Mouse (Mus musculus) liver, embryonic 14.5 days (tissue): ENCODE measurements at regions not wholly inside any gene's neighbourhood (a gene's known extent, or its start where the extent isn't known, plus 50 kb on each side); places are given as distances from the start of the nearest gene placed in this dataset.

Experiments
- ATAC-seq: fragments of 200-750 bp; cut with Nextera tagmentation; 2 replicates; pipeline ENCODE4 v1.8.0; 2017; ENCODE audit warnings: moderate number of reproducible peaks, mild to moderate bottlenecking, moderate library complexity; ENCODE audit not compliant: insufficient read depth
- DNase-seq, 3 experiments: peaks; one replicate each; pipeline ENCODE4 v3.0.0-alpha.2; 2012 to 2013; ENCODE audit warnings: low read depth in 3 of 3, low spot score in 3 of 3
- H3K27ac ChIP-seq: fragments of 300-500 bp; sonication (generic); 2 replicates; pipeline ENCODE4 v1.5.1; 2014; ENCODE audit warnings: moderate library complexity, mild to moderate bottlenecking, control low read depth, inconsistent platforms
- H3K27me3 ChIP-seq: fragments of 300-500 bp; sonication (generic); 2 replicates; pipeline ENCODE4 v1.6.1; 2014; ENCODE audit warnings: mild to moderate bottlenecking, low read length, moderate library complexity; ENCODE audit not compliant: control insufficient read depth, insufficient read depth
- H3K36me3 ChIP-seq: fragments of 300-500 bp; sonication (generic); replicated peaks from 2 replicates; pipeline ENCODE4 v1.6.1; 2014; ENCODE audit warnings: low read depth; ENCODE audit not compliant: control insufficient read depth, insufficient read depth
- H3K4me1 ChIP-seq, 2 experiments: fragments of 200-500 bp in 1 of 2; fragments of 300-500 bp in 1 of 2; sonication (generic) in 1 of 2; replicated peaks; 2 replicates each; pipeline ENCODE4 v1.6.1; 2012 to 2014; ENCODE audit warnings: antibody characterized with exemption in 1 of 2, inconsistent platforms in 1 of 2, low read length in 1 of 2; ENCODE audit not compliant: control insufficient read depth in 2 of 2, insufficient read depth in 2 of 2
- H3K4me2 ChIP-seq: fragments of 300-500 bp; sonication (generic); 2 replicates; pipeline ENCODE4 v1.6.1; 2014; ENCODE audit warnings: low read depth, mild to moderate bottlenecking, control low read depth, moderate library complexity
- H3K4me3 ChIP-seq, 2 experiments: fragments of 200-500 bp in 1 of 2; fragments of 300-500 bp in 1 of 2; sonication (generic) in 1 of 2; 2 replicates each; pipeline ENCODE4 v1.5.1; 2012 to 2014; ENCODE audit warnings: low read depth in 2 of 2, low read length in 2 of 2, mild to moderate bottlenecking in 2 of 2, control low read depth in 1 of 2, inconsistent platforms in 1 of 2, moderate library complexity in 1 of 2; ENCODE audit not compliant: insufficient read depth in 1 of 2
- H3K9ac ChIP-seq: fragments of 300-500 bp; sonication (generic); replicated peaks from 2 replicates; pipeline ENCODE4 v1.6.1; 2014; ENCODE audit warnings: mild to moderate bottlenecking, control low read depth, moderate library complexity
- H3K9me3 ChIP-seq: fragments of 300-500 bp; sonication (generic); 2 replicates; pipeline ENCODE4 v1.6.1; 2016; ENCODE audit warnings: low read length, mixed read lengths; ENCODE audit not compliant: control insufficient read depth
- CTCF ChIP-seq: IDR thresholded peaks from 2 replicates; pipeline ENCODE4 v1.5.1; 2016; ENCODE audit warnings: antibody characterized with exemption, low read depth, control low read depth
- EP300 ChIP-seq: IDR thresholded peaks from 2 replicates; pipeline ENCODE4 v1.6.1; 2016; ENCODE audit warnings: antibody characterized with exemption, low read depth
- WGBS: fragments of 180-500 bp; shearing (Covaris S2); extraction: QIAGEN DNeasy Blood & Tissue Kit; methylation state at CpG from one replicate; pipeline ENCODE4 v1.1.7; 2014; ENCODE audit not compliant: insufficient replicate concordance; 5-methylcytosine and 5-hydroxymethylcytosine counted together

- Histone ChIP-seq H3K36me3 (no peaks in the 10 kb centered on the region), H3K9me3 (no peaks in the 10 kb centered on the region), H3K4me1 (no peaks in the 10 kb centered on the region), H3K27me3 (no peaks in the 10 kb centered on the region), H3K9ac (no peak overlapping the region), H3K4me2 (no peak overlapping the region), H3K4me3 (no peak overlapping the region), H3K27ac (no peak overlapping the region)
- 66% methylated on average over 6 of the region's 6 CpGs for WGBS
- peak; percentile 1 to 4 (median 3) for DNase-seq
- TF ChIP-seq EP300 = no peak
- no peak for TF ChIP-seq CTCF
- ATAC-seq = peak; percentile 39; the same call in 1 of the 2 replicates
Measured at GRCm38 (mm10) chr4:55768325-55768724, 236.1 kb upstream of the Klf4 start.

- TF ChIP-seq EP300 (no peak), CTCF (no peak)
- Histone ChIP-seq H3K4me2 (no peak overlapping the region), H3K9me3 (no peaks in the 10 kb centered on the region), H3K9ac (no peak overlapping the region), H3K36me3 (no peaks in the 10 kb centered on the region), H3K27me3 (no peaks in the 10 kb centered on the region), H3K4me1 (no peaks in the 10 kb centered on the region), H3K27ac (no peak overlapping the region), H3K4me3 (no peak overlapping the region)
- DNase-seq (no peak), ATAC-seq (no peak)
- 46% methylated on average over 4 of the region's 4 CpGs for WGBS
Measured at GRCm38 (mm10) chr4:55767133-55767532, 234.9 kb upstream of the Klf4 start.

GRCm38 (mm10) chr4:55765780-55766179 lies 233.5 kb upstream of the Klf4 start:
- Histone ChIP-seq H3K27ac (no peak overlapping the region), H3K27me3 (no peaks in the 10 kb centered on the region), H3K9me3 (no peaks in the 10 kb centered on the region), H3K4me1 (no peaks in the 10 kb centered on the region), H3K4me2 (no peak overlapping the region), H3K9ac (no peak overlapping the region), H3K4me3 (no peak overlapping the region), H3K36me3 (no peaks in the 10 kb centered on the region)
- TF ChIP-seq CTCF (no peak), EP300 (no peak)
- no peak for DNase-seq
- no peak for ATAC-seq
- WGBS = 68% methylated on average over 2 of the region's 2 CpGs

GRCm38 (mm10) chr4:55763112-55763511 lies 230.8 kb upstream of the Klf4 start:
- Histone ChIP-seq H3K9me3 (no peaks in the 10 kb centered on the region), H3K27me3 (no peaks in the 10 kb centered on the region), H3K9ac (no peak overlapping the region), H3K4me2 (no peak overlapping the region), H3K4me3 (no peak overlapping the region), H3K36me3 (no peaks in the 10 kb centered on the region), H3K27ac (no peak overlapping the region), H3K4me1 (no peaks in the 10 kb centered on the region)
- no peak for TF ChIP-seq EP300
- no peak for TF ChIP-seq CTCF
- DNase-seq (no peak), ATAC-seq (no peak)
- 45% methylated on average over 6 of the region's 6 CpGs for WGBS

- no peaks in the 10 kb centered on the region for H3K27me3 ChIP-seq
- no peak for ATAC-seq
- no peak for TF ChIP-seq EP300
- no peak for TF ChIP-seq CTCF
Measured at GRCm38 (mm10) chr4:55762389-55762788, 230.1 kb upstream of the Klf4 start.

More at GRCm38 (mm10) chr4:55762389-55762788, 230.1 kb upstream of the Klf4 start:
- H3K9ac ChIP-seq = no peak overlapping the region
- H3K4me3 ChIP-seq = no peak overlapping the region
- no peak for DNase-seq
- no peaks in the 10 kb centered on the region for H3K4me1 ChIP-seq
- no peaks in the 10 kb centered on the region for H3K36me3 ChIP-seq
- H3K4me2 ChIP-seq = no peak overlapping the region
- 45% methylated on average over 4 of the region's 4 CpGs for WGBS
- no peak overlapping the region for H3K27ac ChIP-seq
- H3K9me3 ChIP-seq = no peaks in the 10 kb centered on the region
